Mouse (Mus musculus): ENCODE results near the gene Ttn. TPM values are rescaled to one million over a fixed set of nuclear protein-coding genes. Genes with fewer than 3 reads are reported as not detected.

The Ttn gene
- polyA plus RNA-seq, 1 experiment from 2014 or later: 6.5 TPM

DNA sequence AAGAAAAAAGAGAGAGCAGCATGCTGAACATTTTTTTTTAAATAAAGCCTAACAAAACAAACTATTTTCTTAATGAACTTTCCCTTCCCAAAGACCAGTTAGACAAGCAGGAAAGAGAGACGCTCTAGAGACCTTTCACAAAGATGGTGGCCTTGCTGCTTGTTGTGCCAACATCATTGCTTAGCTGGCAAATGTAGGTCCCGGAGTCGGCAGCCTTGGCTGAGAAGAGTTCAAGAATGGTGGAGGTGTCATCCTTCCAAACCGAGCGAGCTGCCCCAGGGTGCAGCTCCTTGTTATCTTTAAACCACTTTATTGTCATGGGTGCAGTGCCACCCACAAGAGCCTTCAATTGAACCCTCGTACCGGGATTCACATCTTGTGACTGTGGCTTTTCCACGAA, 85.4 kb downstream of the Ttn start:
- Histone ChIP-seq H3K36me3 (ENCODE audit: control insufficient read depth, insufficient read depth) (no peaks in the 10 kb centered on the region), H3K9ac (ENCODE audit: low read depth, low read length) (no peak overlapping the region), H3K4me2 (ENCODE audit: low read depth, low read length) (no peak overlapping the region), H3K4me3 (ENCODE audit: low read depth, low read length) (no peak overlapping the region), H3K27ac (ENCODE audit: low read length) (no peak overlapping the region), H3K27me3 (ENCODE audit: control insufficient read depth, insufficient read depth, low read depth, low read length) (no peaks in the 10 kb centered on the region), H3K9me3 (replicated peaks; ENCODE audit: control insufficient read depth, low read length) (no peaks in the 10 kb centered on the region; the same call in none of the 2 replicates), H3K4me1 (ENCODE audit: control insufficient read depth, low read depth, low read length) (no peaks in the 10 kb centered on the region)
- WGBS (ENCODE audit: insufficient replicate concordance): 68% methylated on average over 8 of the region's 8 CpGs
- ATAC-seq (ENCODE audit: low read depth): no peak

DNA sequence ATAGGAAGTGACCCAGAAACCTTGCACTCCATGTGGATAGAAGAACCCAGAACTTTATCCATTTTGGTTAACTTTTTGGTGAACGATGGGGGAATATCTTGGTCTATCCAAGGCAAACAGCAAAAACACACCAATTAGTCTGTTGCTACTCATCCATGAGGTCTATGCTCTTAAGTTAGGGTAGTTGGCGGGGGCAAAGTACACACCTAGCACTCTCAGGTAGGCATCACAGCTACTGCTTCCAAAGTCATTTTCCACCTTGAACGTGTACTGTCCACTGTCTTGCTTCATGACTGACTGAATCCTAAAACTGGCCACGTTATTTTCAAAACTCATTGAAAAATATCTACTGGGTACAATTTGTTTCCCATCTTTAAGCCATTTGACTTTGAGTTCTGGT, 87.0 kb downstream of the Ttn start:
- H3K4me3 ChIP-seq (ENCODE audit: low read depth, low read length): no peak overlapping the region
- ATAC-seq (ENCODE audit: low read depth): no peak
- no peaks in the 10 kb centered on the region; the same call in none of the 2 replicates for H3K9me3 ChIP-seq (replicated peaks; ENCODE audit: control insufficient read depth, low read length)
- no peaks in the 10 kb centered on the region for H3K27me3 ChIP-seq (ENCODE audit: control insufficient read depth, insufficient read depth, low read depth, low read length)
- H3K36me3 ChIP-seq (ENCODE audit: control insufficient read depth, insufficient read depth): no peaks in the 10 kb centered on the region
- no peaks in the 10 kb centered on the region for H3K4me1 ChIP-seq (ENCODE audit: control insufficient read depth, low read depth, low read length)
- no peak overlapping the region for H3K27ac ChIP-seq (ENCODE audit: low read length)
- 64% methylated on average over 4 of the region's 4 CpGs for WGBS (ENCODE audit: insufficient replicate concordance)
- H3K4me2 ChIP-seq (ENCODE audit: low read depth, low read length): no peak overlapping the region
- no peak overlapping the region for H3K9ac ChIP-seq (ENCODE audit: low read depth, low read length)

DNA sequence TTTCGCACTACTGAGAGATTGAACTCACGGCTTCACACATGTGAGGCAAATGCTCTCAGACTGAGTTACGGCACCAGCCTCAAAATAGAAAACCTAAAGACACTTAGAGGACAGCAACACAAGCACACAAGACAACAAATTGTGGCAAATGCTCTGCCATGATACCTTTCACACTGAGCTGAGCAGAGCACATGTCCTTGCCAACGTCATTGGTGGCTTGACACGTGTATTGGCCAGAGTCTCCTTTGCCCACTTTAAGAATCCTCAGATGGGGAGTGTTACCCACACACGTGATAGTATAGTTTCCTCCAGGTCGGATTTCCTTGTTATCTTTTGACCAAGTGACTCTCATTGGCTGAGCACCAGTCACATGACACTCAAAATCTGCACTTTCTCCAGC, 93.6 kb downstream of the Ttn start:
- ATAC-seq (ENCODE audit: low read depth): no peak
- Histone ChIP-seq H3K4me2 (ENCODE audit: low read depth, low read length) (no peak overlapping the region), H3K27ac (ENCODE audit: low read length) (no peak overlapping the region), H3K9ac (ENCODE audit: low read depth, low read length) (no peak overlapping the region), H3K36me3 (ENCODE audit: control insufficient read depth, insufficient read depth) (no peaks in the 10 kb centered on the region), H3K9me3 (replicated peaks; ENCODE audit: control insufficient read depth, low read length) (no peaks in the 10 kb centered on the region), H3K4me3 (ENCODE audit: low read depth, low read length) (no peak overlapping the region), H3K27me3 (ENCODE audit: control insufficient read depth, insufficient read depth, low read depth, low read length) (no peaks in the 10 kb centered on the region), H3K4me1 (ENCODE audit: control insufficient read depth, low read depth, low read length) (no peaks in the 10 kb centered on the region)
- WGBS (ENCODE audit: insufficient replicate concordance): 62% methylated on average over 7 of the region's 7 CpGs

DNA sequence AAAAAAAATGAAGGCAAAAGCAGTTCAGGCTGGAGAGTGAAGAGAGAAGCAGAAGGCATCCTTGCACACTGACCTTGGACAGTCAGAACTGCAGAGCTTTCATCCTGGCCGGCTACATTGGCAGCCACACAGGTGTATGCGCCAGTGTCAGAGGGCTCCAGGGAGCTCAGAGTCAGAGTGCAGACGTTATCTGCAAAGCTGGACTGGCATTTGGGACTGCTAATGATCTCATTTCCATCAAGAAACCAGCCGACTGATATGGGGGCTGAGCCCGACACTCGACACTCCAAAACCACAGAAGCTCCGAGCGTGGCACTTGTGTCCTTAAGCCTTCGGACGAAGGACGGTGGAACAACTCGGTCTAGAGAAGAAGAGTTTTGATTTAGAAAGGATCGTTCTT, 96.5 kb downstream of the Ttn start:
- H3K9me3 ChIP-seq (replicated peaks; ENCODE audit: control insufficient read depth, low read length): no peaks in the 10 kb centered on the region
- H3K4me2 ChIP-seq (ENCODE audit: low read depth, low read length): no peak overlapping the region

DNA sequence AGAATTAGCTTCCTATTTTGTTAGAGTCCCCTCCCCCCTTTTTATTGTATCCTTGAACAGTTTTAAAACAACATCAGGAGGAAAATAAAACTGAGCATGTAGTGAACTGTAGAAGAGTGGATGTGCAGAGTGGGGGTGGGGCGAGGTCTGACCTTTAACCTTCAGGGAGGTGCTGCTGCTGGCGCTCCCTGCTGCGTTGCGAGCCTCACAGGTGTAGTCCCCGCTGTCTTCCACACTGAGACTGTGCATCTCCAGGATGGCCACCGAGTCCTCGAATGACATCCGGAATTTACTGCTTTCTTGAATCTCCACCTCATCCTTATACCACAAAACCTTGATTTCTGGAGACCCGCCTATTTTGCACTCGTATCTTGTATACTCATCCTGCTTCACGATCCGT, 100.9 kb downstream of the Ttn start:
- H3K9ac ChIP-seq (ENCODE audit: low read depth, low read length): no peak overlapping the region
- H3K36me3 ChIP-seq (ENCODE audit: control insufficient read depth, insufficient read depth): no peaks in the 10 kb centered on the region
- no peak for ATAC-seq (ENCODE audit: low read depth)
- H3K4me1 ChIP-seq (ENCODE audit: control insufficient read depth, low read depth, low read length): no peaks in the 10 kb centered on the region
- 70% methylated on average over 12 of the region's 12 CpGs for WGBS (ENCODE audit: insufficient replicate concordance)
- H3K27me3 ChIP-seq (ENCODE audit: control insufficient read depth, insufficient read depth, low read depth, low read length): no peaks in the 10 kb centered on the region
- H3K27ac ChIP-seq (ENCODE audit: low read length): no peak overlapping the region
- no peaks in the 10 kb centered on the region for H3K9me3 ChIP-seq (replicated peaks; ENCODE audit: control insufficient read depth, low read length)
- H3K4me2 ChIP-seq (ENCODE audit: low read depth, low read length): no peak overlapping the region
- H3K4me3 ChIP-seq (ENCODE audit: low read depth, low read length): no peak overlapping the region

More for the DNA sequence above, 96.5 kb downstream of the Ttn start:
- H3K27ac ChIP-seq (ENCODE audit: low read length): no peak overlapping the region
- 66% methylated on average over 13 of the region's 13 CpGs for WGBS (ENCODE audit: insufficient replicate concordance)
- H3K4me3 ChIP-seq (ENCODE audit: low read depth, low read length): no peak overlapping the region
- H3K4me1 ChIP-seq (ENCODE audit: control insufficient read depth, low read depth, low read length): no peaks in the 10 kb centered on the region
- no peaks in the 10 kb centered on the region for H3K36me3 ChIP-seq (ENCODE audit: control insufficient read depth, insufficient read depth)
- H3K27me3 ChIP-seq (ENCODE audit: control insufficient read depth, insufficient read depth, low read depth, low read length): no peaks in the 10 kb centered on the region
- ATAC-seq (ENCODE audit: low read depth): no peak
- no peak overlapping the region for H3K9ac ChIP-seq (ENCODE audit: low read depth, low read length)

DNA sequence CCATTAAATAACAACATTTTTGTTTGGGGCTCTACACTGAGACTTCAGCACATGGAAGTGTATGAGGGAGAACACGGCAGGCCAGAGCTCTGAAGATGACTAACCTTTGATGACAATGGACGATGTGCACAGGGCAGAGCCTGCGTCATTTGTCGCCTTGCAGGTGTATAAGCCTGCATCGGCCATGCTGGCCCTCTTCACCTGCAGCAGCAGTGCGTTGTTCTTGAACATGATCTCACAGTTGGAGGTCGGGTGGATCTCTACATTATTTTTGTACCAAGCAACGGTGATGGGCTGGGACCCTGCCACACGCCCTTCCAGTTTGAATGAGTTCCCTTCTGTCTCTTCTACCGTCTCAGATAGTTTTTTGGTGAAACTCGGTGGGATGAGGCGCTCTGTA, 106.8 kb downstream of the Ttn start:
- no peaks in the 10 kb centered on the region for H3K27me3 ChIP-seq (ENCODE audit: control insufficient read depth, insufficient read depth, low read depth, low read length)
- H3K4me3 ChIP-seq (ENCODE audit: low read depth, low read length): no peak overlapping the region
- no peak for ATAC-seq (ENCODE audit: low read depth)
- no peaks in the 10 kb centered on the region for H3K36me3 ChIP-seq (ENCODE audit: control insufficient read depth, insufficient read depth)
- H3K27ac ChIP-seq (ENCODE audit: low read length): no peak overlapping the region
- no peaks in the 10 kb centered on the region for H3K9me3 ChIP-seq (replicated peaks; ENCODE audit: control insufficient read depth, low read length)
- H3K4me1 ChIP-seq (ENCODE audit: control insufficient read depth, low read depth, low read length): no peaks in the 10 kb centered on the region
- 70% methylated on average over 12 of the region's 12 CpGs for WGBS (ENCODE audit: insufficient replicate concordance)
- no peak overlapping the region for H3K4me2 ChIP-seq (ENCODE audit: low read depth, low read length)
- H3K9ac ChIP-seq (ENCODE audit: low read depth, low read length): no peak overlapping the region

DNA sequence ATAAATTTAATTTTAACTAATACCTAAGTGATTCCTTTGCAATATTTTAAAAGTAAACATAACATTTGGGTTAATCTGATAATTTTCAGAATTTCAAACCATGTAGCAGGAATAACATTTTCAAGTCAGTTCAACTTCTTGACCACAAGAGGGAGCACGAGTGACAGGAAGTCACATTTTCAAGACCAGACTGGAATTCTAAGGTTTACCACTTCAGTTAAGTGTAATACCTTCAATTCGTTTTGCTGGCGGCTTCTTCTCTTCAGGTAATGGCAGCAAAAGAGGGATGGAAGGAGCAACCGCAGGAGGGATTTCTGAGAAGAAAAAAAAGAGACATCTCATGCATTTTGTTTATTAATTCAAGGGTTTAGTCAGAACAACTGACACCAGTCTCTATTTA, 115.4 kb downstream of the Ttn start:
- Histone ChIP-seq H3K27me3 (ENCODE audit: control insufficient read depth, insufficient read depth, low read depth, low read length) (no peaks in the 10 kb centered on the region), H3K36me3 (ENCODE audit: control insufficient read depth, insufficient read depth) (no peaks in the 10 kb centered on the region), H3K9me3 (replicated peaks; ENCODE audit: control insufficient read depth, low read length) (no peaks in the 10 kb centered on the region), H3K27ac (ENCODE audit: low read length) (no peak overlapping the region), H3K4me3 (ENCODE audit: low read depth, low read length) (no peak overlapping the region), H3K9ac (ENCODE audit: low read depth, low read length) (no peak overlapping the region), H3K4me1 (ENCODE audit: control insufficient read depth, low read depth, low read length) (no peaks in the 10 kb centered on the region), H3K4me2 (ENCODE audit: low read depth, low read length) (no peak overlapping the region)
- no peak for ATAC-seq (ENCODE audit: low read depth)
- 14% methylated on average over 4 of the region's 4 CpGs for WGBS (ENCODE audit: insufficient replicate concordance)

DNA sequence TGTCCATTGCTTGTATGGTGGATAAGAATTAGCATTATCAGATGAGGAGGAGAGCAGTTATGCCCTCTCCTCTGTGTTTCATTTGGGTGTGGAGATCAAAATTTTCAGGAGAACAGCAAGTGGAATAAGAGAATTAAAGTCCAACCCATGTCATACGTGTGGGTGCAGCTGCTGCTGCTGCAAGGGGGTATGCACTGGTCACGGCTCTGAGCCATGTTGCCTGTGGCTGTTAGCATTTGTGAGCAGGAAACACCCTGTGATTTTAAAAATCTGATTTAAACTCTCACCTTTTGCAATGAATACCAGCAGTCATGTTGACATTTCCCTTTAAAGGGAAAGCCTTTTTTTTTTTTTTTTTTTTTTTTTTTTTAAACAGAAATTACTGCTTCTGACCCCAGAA, 116.8 kb downstream of the Ttn start:
- Histone ChIP-seq H3K4me1 (ENCODE audit: control insufficient read depth, low read depth, low read length) (no peaks in the 10 kb centered on the region), H3K36me3 (ENCODE audit: control insufficient read depth, insufficient read depth) (no peaks in the 10 kb centered on the region), H3K27ac (ENCODE audit: low read length) (no peak overlapping the region), H3K4me2 (ENCODE audit: low read depth, low read length) (no peak overlapping the region), H3K9me3 (replicated peaks; ENCODE audit: control insufficient read depth, low read length) (no peaks in the 10 kb centered on the region), H3K4me3 (ENCODE audit: low read depth, low read length) (no peak overlapping the region), H3K27me3 (ENCODE audit: control insufficient read depth, insufficient read depth, low read depth, low read length) (no peaks in the 10 kb centered on the region), H3K9ac (ENCODE audit: low read depth, low read length) (no peak overlapping the region)
- no peak for ATAC-seq (ENCODE audit: low read depth)
- WGBS (ENCODE audit: insufficient replicate concordance): 58% methylated on average over 2 of the region's 2 CpGs

DNA sequence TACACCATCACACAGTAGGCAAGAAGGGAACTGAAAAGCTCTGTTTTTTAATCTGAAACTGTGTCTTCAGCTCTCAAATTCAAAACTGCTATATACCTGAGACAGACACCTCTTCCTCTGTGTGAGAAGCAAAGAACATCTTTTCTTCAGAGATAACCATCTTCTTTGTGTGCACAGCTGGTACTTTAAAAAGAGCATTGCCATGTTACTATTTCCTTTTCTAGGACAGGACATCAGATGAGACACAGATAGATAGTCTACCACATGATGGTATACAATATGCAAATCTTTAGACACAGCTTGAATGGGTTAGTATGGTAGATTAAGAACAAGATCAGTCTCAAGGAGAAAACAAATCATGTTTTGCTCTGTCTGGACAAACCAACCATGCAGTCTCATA, 121.0 kb downstream of the Ttn start:
- H3K9me3 ChIP-seq (replicated peaks; ENCODE audit: control insufficient read depth, low read length): no peaks in the 10 kb centered on the region
- ATAC-seq (ENCODE audit: low read depth): no peak

DNA sequence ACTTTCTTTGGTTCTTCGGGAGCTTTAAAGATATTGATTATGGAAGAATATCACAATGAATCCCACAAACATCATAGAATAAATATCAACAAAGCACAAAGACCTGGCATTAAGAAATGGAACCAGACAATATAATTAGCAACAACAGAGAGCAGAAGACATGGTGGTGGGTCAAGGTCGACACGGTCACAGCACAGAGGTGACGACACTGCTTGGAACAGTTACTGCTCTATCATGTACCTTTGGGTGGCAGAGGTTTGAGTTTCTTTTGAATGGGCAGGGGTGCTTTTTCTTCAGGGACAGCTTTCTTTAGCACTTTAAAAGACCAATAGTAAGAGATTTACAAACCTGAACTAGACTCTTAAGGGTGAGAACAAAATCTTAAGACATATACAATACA, 132.3 kb downstream of the Ttn start:
- Histone ChIP-seq H3K4me2 (ENCODE audit: low read depth, low read length) (no peak overlapping the region), H3K27me3 (ENCODE audit: control insufficient read depth, insufficient read depth, low read depth, low read length) (no peaks in the 10 kb centered on the region), H3K27ac (ENCODE audit: low read length) (no peak overlapping the region), H3K4me1 (ENCODE audit: control insufficient read depth, low read depth, low read length) (no peaks in the 10 kb centered on the region), H3K9me3 (replicated peaks; ENCODE audit: control insufficient read depth, low read length) (no peaks in the 10 kb centered on the region), H3K9ac (ENCODE audit: low read depth, low read length) (no peak overlapping the region), H3K4me3 (ENCODE audit: low read depth, low read length) (no peak overlapping the region), H3K36me3 (ENCODE audit: control insufficient read depth, insufficient read depth) (no peaks in the 10 kb centered on the region)
- 62% methylated on average over 4 of the region's 4 CpGs for WGBS (ENCODE audit: insufficient replicate concordance)
- ATAC-seq (ENCODE audit: low read depth): no peak

More for the DNA sequence above, 121.0 kb downstream of the Ttn start:
- H3K4me1 ChIP-seq (ENCODE audit: control insufficient read depth, low read depth, low read length): no peaks in the 10 kb centered on the region
- H3K4me3 ChIP-seq (ENCODE audit: low read depth, low read length): no peak overlapping the region
- no peaks in the 10 kb centered on the region for H3K27me3 ChIP-seq (ENCODE audit: control insufficient read depth, insufficient read depth, low read depth, low read length)
- H3K9ac ChIP-seq (ENCODE audit: low read depth, low read length): no peak overlapping the region
- H3K4me2 ChIP-seq (ENCODE audit: low read depth, low read length): no peak overlapping the region
- H3K36me3 ChIP-seq (ENCODE audit: control insufficient read depth, insufficient read depth): no peaks in the 10 kb centered on the region
- no peak overlapping the region for H3K27ac ChIP-seq (ENCODE audit: low read length)
